Mouse (Mus musculus) spleen, adult 2 months (tissue): ENCODE data around the gene Trmt44.

Experiments
- CTCF ChIP-seq: fragments of 200-500 bp; IDR thresholded peaks from 2 replicates; pipeline ENCODE4 v1.5.1; 2011; ENCODE audit warnings: mild to moderate bottlenecking, inconsistent platforms; ENCODE audit not compliant: insufficient read depth, insufficient read length, insufficient replicate concordance; ENCODE audit errors: extremely low read depth
- POLR2A ChIP-seq: fragments of 200-500 bp; IDR thresholded peaks from 2 replicates; pipeline ENCODE4 v1.6.1; 2011; ENCODE audit warnings: low read depth, low read length, inconsistent platforms

- TF ChIP-seq CTCF: no peak
- TF ChIP-seq POLR2A: no peak
Observed at GRCm38 (mm10) chr5:35571546-35571945, 3.3 kb downstream of the Trmt44 start.
